Mouse (Mus musculus) adrenal gland, adult 18-20 months (tissue): Measurements from ENCODE around the gene Slc45a1. TPM values are rescaled to one million over a fixed set of nuclear protein-coding genes. Genes with fewer than 3 reads are reported as not detected.

ENCODE experiments used
- DNase-seq, 2 experiments: peaks; one replicate each; pipeline ENCODE4 v3.0.0; 2021 to 2022; ENCODE audit warnings: low spot score in 2 of 2
- total RNA-seq, 2 experiments: library from RNA; stranded (reverse); gene quantifications; 1 replicate in 1 of 2; 2 replicates in 1 of 2; pipeline ENCODE4 v1.2.3; 2021

Slc45a1 gene
- total RNA-seq, 2 experiments from 2014 or later = 0.64 to 1.1 TPM

- peak; percentile 60 to 65 for DNase-seq
Observed at GRCm38 (mm10) chr4:150582966-150583776, 68.8 kb downstream of the Slc45a1 start.

- DNase-seq = no peak
Observed at GRCm38 (mm10) chr4:150581931-150582723, 69.8 kb downstream of the Slc45a1 start.

Other genes starting within 250 kb of the Slc45a1 start
- gene Errfi1, start 201.7 kb upstream of the Slc45a1 start, total RNA-seq = 10 to 100 TPM; 40.7 to 53.5 TPM